Mouse (Mus musculus) myocyte (in vitro differentiated cells): Measurements from ENCODE around the gene Syap1. TPM values are rescaled to one million over a fixed set of nuclear protein-coding genes. Genes with fewer than 3 reads are reported as not detected.

Experiments used
- H3K27me3 ChIP-seq: one replicate; pipeline ENCODE4 v1.6.1; 2011; ENCODE audit not compliant: control insufficient read depth, insufficient read depth, insufficient read length
- H3K36me3 ChIP-seq: one replicate; pipeline ENCODE4 v1.6.1; 2011; ENCODE audit not compliant: control insufficient read depth, insufficient read depth
- H3K4me2 ChIP-seq: one replicate; pipeline ENCODE4 v1.6.1; 2011; ENCODE audit warnings: low read depth, control low read depth
- H3K4me3 ChIP-seq: one replicate; pipeline ENCODE4 v1.5.1; 2011; ENCODE audit warnings: mild to moderate bottlenecking, control low read depth, moderate library complexity
- H3K79me2 ChIP-seq: one replicate; pipeline ENCODE4 v1.6.1; 2011; ENCODE audit not compliant: control insufficient read depth, insufficient read depth
- H3ac ChIP-seq: one replicate; pipeline ENCODE4 v1.6.1; 2011; ENCODE audit not compliant: control insufficient read depth, insufficient read length
- CEBPB ChIP-seq: IDR thresholded peaks from 2 replicates; pipeline ENCODE4 v1.6.1; 2011; ENCODE audit warnings: mild to moderate bottlenecking, moderate library complexity; ENCODE audit not compliant: poor library complexity, insufficient read depth, severe bottlenecking
- E2F4 ChIP-seq: IDR thresholded peaks from one replicate; pipeline ENCODE4 v1.6.1; 2011; ENCODE audit warnings: mild to moderate bottlenecking, control low read depth, moderate library complexity; ENCODE audit not compliant: insufficient read depth
- MAX ChIP-seq: IDR thresholded peaks from one replicate; pipeline ENCODE4 v1.6.1; 2011; ENCODE audit warnings: low read depth, mild to moderate bottlenecking, control low read depth
- MYOD1 ChIP-seq, 3 experiments: IDR thresholded peaks; one replicate each; pipeline ENCODE4 v1.6.1; 2011; ENCODE audit warnings: control low read depth in 2 of 3, low read depth in 2 of 3, mild to moderate bottlenecking in 2 of 3, moderate library complexity in 1 of 3; ENCODE audit not compliant: insufficient read length in 2 of 3, control insufficient read depth in 1 of 3
- MYOG ChIP-seq, 3 experiments: IDR thresholded peaks; one replicate each; pipeline ENCODE4 v1.6.1; 2011; ENCODE audit warnings: control low read depth in 2 of 3, low read depth in 2 of 3, mild to moderate bottlenecking in 2 of 3; ENCODE audit not compliant: insufficient read length in 2 of 3, control insufficient read depth in 1 of 3, insufficient read depth in 1 of 3
- POLR2A ChIP-seq: IDR thresholded peaks from one replicate; pipeline ENCODE4 v1.6.1; 2011; ENCODE audit warnings: low read depth, mild to moderate bottlenecking, control low read depth, moderate library complexity; ENCODE audit not compliant: insufficient read length
- POLR2AphosphoS2 ChIP-seq: IDR thresholded peaks from one replicate; pipeline ENCODE4 v1.6.1; 2011; ENCODE audit warnings: low read depth, control low read depth; ENCODE audit not compliant: insufficient read length
- REST ChIP-seq: IDR thresholded peaks from one replicate; pipeline ENCODE4 v1.6.1; 2011; ENCODE audit warnings: mild to moderate bottlenecking, control low read depth, moderate library complexity; ENCODE audit not compliant: insufficient read depth, insufficient read length
- SRF ChIP-seq: IDR thresholded peaks from one replicate; pipeline ENCODE4 v1.6.1; 2011; ENCODE audit warnings: low read depth; ENCODE audit not compliant: control insufficient read depth, insufficient read length
- TCF12 ChIP-seq: IDR thresholded peaks from one replicate; pipeline ENCODE4 v1.6.1; 2011; ENCODE audit warnings: mild to moderate bottlenecking, control low read depth; ENCODE audit not compliant: poor library complexity, insufficient read depth, severe bottlenecking
- TCF3 ChIP-seq: IDR thresholded peaks from one replicate; pipeline ENCODE4 v1.6.1; 2011; ENCODE audit warnings: low read depth, control low read depth; ENCODE audit not compliant: insufficient read length
- USF1 ChIP-seq: IDR thresholded peaks from one replicate; pipeline ENCODE4 v1.6.1; 2011; ENCODE audit warnings: low read depth, mild to moderate bottlenecking, control low read depth, moderate library complexity
- polyA plus RNA-seq: library from polyadenylated mRNA; unstranded; fragments of >200 nt; fragmentation: generic; extraction: Trizol; gene quantifications from one replicate; pipeline ENCODE4 v1.2.1, GENCODE M21; 2012; ENCODE audit warnings: missing spikeins

Syap1 gene
- polyA plus RNA-seq, 1 experiment, result 25.6 TPM

GRCm38 (mm10) chrX:162878236-162878635, 10.0 kb downstream of the Syap1 start:
- TF ChIP-seq MYOD1 (IDR thresholded peaks at IDR 0.05; ENCODE audit: control insufficient read depth in 1 of 3, insufficient read length in 2 of 3, low read depth in 2 of 3) (peak in 2 of 3 experiments; percentile 49 to 71), USF1 (no peak), REST (no peak), POLR2AphosphoS2 (no peak), MYOG (IDR thresholded peaks at IDR 0.05; ENCODE audit: control insufficient read depth in 1 of 3, insufficient read depth in 1 of 3, insufficient read length in 2 of 3, low read depth in 2 of 3) (peak in 2 of 3 experiments; percentile 46 to 78), TCF3 (no peak), SRF (no peak), TCF12 (peak; percentile 33), MAX (no peak), E2F4 (no peak), POLR2A (no peak), CEBPB (no peak)

DNA sequence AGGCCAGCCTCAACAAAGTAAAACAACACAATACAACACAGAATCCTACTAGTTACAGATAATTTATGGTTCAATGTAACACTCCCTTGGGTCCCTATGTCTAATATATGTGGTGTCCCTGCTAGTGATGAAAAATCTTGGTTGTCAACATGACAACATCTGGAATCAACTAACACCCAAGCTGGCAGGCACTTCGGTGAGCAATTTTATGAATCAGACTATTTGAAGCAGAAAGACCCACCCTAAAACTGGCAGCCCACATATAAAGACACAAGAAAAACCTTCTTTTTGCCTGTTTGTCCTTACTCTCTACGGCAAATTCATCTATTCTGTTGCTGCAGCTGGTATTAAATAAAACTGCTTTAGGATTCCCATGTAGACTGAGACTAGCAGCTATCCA, 14.5 kb downstream of the Syap1 start:
- H3K4me2 ChIP-seq, result no peak overlapping the region
- H3K36me3 ChIP-seq, result peaks cover 15% of the 10 kb centered on the region
- TF ChIP-seq TCF3, result no peak
- TF ChIP-seq MAX, result no peak
- TF ChIP-seq MYOG (IDR thresholded peaks at IDR 0.05; ENCODE audit: control insufficient read depth in 1 of 3, insufficient read depth in 1 of 3, insufficient read length in 2 of 3, low read depth in 2 of 3), result no peak
- no peak for TF ChIP-seq SRF
- TF ChIP-seq USF1, result no peak
- TF ChIP-seq POLR2A, result no peak
- TF ChIP-seq POLR2AphosphoS2, result no peak
- no peak for TF ChIP-seq MYOD1 (IDR thresholded peaks at IDR 0.05; ENCODE audit: control insufficient read depth in 1 of 3, insufficient read length in 2 of 3, low read depth in 2 of 3)
- TF ChIP-seq REST, result no peak
- TF ChIP-seq E2F4, result no peak
- no peak for TF ChIP-seq TCF12
- no peak for TF ChIP-seq CEBPB
- H3K79me2 ChIP-seq, result no peaks in the 10 kb centered on the region
- H3K27me3 ChIP-seq, result no peaks in the 10 kb centered on the region
- H3K4me3 ChIP-seq, result no peak overlapping the region
- H3ac ChIP-seq, result no peak overlapping the region

More at GRCm38 (mm10) chrX:162878236-162878635, 10.0 kb downstream of the Syap1 start:
- Histone ChIP-seq H3K79me2 (no peaks in the 10 kb centered on the region), H3K27me3 (no peaks in the 10 kb centered on the region), H3K36me3 (peaks cover 15% of the 10 kb centered on the region), H3ac (no peak overlapping the region), H3K4me3 (no peak overlapping the region), H3K4me2 (peak overlapping the region; percentile 42)

DNA sequence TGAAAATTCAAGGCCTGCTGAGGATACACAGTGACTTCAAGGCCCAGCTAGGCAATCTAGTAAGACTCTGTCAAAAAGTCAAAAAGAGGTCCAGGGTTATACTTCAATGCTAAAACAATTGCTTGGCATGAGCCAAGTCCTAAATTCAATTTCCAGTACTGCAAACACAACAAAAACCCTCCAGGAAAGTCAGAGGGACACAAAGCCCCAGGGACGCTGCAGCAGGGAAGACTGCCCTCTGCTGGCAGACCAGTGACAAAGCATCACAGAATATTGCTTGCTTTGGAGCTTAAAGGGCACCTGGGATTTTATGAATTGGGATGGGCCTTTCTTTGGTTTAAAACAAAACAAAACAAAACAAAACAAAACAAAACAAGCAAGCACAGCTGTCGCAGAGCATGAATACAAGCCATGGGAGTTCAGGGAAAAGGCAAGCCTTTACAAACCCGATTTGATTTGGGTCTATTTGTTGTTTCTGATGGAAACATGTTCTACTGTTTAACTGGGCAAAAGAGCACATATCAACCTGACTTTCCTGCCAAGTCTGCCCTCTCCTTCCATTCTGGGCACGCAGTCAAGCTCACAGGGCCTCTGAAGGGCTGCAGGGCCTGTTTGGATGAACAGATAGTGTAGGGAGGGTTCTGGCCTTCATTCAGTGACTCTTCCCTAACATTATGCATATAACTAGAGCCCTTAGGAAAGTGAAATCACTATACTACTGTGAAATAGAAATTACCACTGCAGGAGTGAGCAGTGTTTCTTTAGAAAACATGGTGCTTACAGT, 16.3 kb downstream of the Syap1 start:
- no peaks in the 10 kb centered on the region for H3K27me3 ChIP-seq
- no peak overlapping the region for H3ac ChIP-seq
- TF ChIP-seq MYOG (IDR thresholded peaks at IDR 0.05; ENCODE audit: control insufficient read depth in 1 of 3, insufficient read depth in 1 of 3, insufficient read length in 2 of 3, low read depth in 2 of 3), result no peak
- TF ChIP-seq REST, result no peak
- H3K4me2 ChIP-seq, result no peak overlapping the region
- H3K79me2 ChIP-seq, result no peaks in the 10 kb centered on the region
- H3K4me3 ChIP-seq, result no peak overlapping the region
- H3K36me3 ChIP-seq, result peaks cover 8% of the 10 kb centered on the region

DNA sequence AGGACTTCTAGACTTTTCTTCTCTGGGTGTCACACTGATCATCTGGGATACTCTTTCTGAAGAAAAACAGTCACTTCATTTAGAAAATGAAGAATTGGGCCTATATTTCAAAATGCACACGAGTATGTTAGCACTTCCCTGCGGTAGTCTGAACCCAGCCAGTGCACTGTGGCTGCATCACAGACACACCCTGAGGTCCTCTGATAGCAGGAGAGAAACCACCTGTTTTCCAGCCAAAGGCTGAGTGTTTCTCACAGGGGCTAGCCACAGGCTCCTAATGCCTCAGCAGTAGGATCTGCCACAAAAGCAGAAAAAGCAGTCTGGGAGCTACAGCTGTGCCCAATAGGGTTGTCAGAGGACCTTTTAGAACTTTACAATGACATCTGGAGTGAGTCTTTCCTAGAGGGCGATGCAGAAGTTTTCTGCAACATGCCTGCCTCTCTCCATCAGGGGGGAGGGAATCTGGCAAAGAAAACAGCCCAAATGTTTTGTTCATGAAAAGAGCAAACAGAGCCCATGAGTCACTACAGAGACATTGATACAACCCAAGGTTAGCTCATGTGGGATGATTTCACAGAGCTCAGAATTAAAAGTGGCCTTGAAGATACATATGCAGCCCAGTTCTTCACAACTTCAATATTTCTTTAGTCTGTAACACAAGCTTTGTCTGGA, 19.8 kb downstream of the Syap1 start:
- no peak overlapping the region for H3K4me3 ChIP-seq
- H3K27me3 ChIP-seq, result no peaks in the 10 kb centered on the region
- H3K36me3 ChIP-seq, result peaks cover 8% of the 10 kb centered on the region
- TF ChIP-seq MYOD1 (IDR thresholded peaks at IDR 0.05; ENCODE audit: control insufficient read depth in 1 of 3, insufficient read length in 2 of 3, low read depth in 2 of 3) (no peak), USF1 (no peak), CEBPB (no peak), POLR2AphosphoS2 (no peak), POLR2A (no peak), MAX (no peak), SRF (no peak), TCF12 (no peak), E2F4 (no peak), MYOG (IDR thresholded peaks at IDR 0.05; ENCODE audit: control insufficient read depth in 1 of 3, insufficient read depth in 1 of 3, insufficient read length in 2 of 3, low read depth in 2 of 3) (no peak), TCF3 (no peak), REST (no peak)
- peak overlapping the region; percentile 6 for H3K4me2 ChIP-seq
- no peak overlapping the region for H3ac ChIP-seq
- H3K79me2 ChIP-seq, result no peaks in the 10 kb centered on the region
